ENCODE assay signal across 8 mouse cellular contexts in the genomic region with DNA sequence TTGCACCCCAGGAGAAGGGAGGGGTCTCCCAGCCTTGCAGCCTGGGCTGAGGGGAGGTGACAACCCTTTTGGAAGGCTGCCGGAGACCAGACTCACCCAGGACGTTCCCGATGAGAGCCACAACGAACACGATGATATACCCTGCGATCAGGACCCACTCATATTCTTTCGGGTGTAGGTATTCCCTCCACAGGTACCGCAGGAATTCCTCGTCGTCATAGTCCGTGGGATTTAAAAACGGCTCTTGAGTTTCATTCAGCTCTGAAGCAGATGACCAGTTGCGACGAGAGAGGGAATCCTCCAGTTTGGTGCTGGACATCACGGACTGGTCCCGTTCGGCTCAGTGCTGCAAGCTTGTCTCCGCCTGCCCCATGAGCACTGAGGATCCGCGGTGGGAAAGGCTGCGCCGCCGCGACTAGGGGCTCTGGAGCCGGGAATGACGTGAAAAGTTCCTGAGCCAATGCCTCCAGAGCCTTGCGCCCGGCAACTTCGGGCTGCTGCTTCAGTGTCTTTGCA. TPM values are rescaled to one million over a fixed set of nuclear protein-coding genes. Genes with fewer than 3 reads are reported as not detected.
DNase-seq lines count a peak whose midpoint lies in the region; ATAC-seq and TF ChIP-seq lines count a peak whose summit lies in the region.

No protein-coding gene starts in this region.

- intact Hi-C loops in gastrocnemius, postnatal 36 days (cut with DNase I): no loop called here

- WGBS in hindbrain, embryonic 12.5 days: 1% methylated on average over 29 of the region's 29 CpGs
- WGBS in limb, embryonic 14.5 days: 2% methylated on average over 29 of the region's 29 CpGs
- under 1% methylated on average over 29 of the region's 29 CpGs for WGBS in olfactory bulb, adult 2 months

- H3K9me3 ChIP-seq in hindbrain, embryonic 12.5 days (replicated peaks): no peaks in the 10 kb centered on the region
- no peaks in the 10 kb centered on the region for H3K9me3 ChIP-seq in limb, embryonic 14.5 days (ENCODE audit: control insufficient read depth, low read length)

- TF ChIP-seq POLR2A in limb, embryonic 14.5 days (IDR thresholded peaks at IDR 0.05; ENCODE audit: borderline replicate concordance, extremely low read depth, insufficient read depth, insufficient read length): no peak
- TF ChIP-seq POLR2A in olfactory bulb, adult 2 months (IDR thresholded peaks at IDR 0.05; ENCODE audit: insufficient read depth, low read depth, low read length): no peak

- peaks cover 13% of the 10 kb centered on the region for H3K4me1 ChIP-seq in hindbrain, embryonic 12.5 days
- H3K4me1 ChIP-seq in limb, embryonic 14.5 days (ENCODE audit: control insufficient read depth, insufficient read depth, low read length): peaks cover 3% of the 10 kb centered on the region; the same call in 1 of the 2 replicates
- peaks cover 7% of the 10 kb centered on the region; the same call in 1 of the 2 replicates for H3K4me1 ChIP-seq in olfactory bulb, adult 2 months (ENCODE audit: control insufficient read depth, insufficient read depth, low read length)

- ATAC-seq in hindbrain, embryonic 12.5 days (ENCODE audit: low FRiP score): peak; percentile 76
- ATAC-seq in limb, embryonic 14.5 days (ENCODE audit: low FRiP score, low read depth): no peak
- no peak for ATAC-seq in activated CD4-positive, CD25-positive, alpha-beta regulatory T cell, adult 4 months

- peaks cover 27% of the 10 kb centered on the region for H3K27me3 ChIP-seq in hindbrain, embryonic 12.5 days
- H3K27me3 ChIP-seq in limb, embryonic 14.5 days (ENCODE audit: control insufficient read depth, insufficient read depth, low read length): peaks cover 21% of the 10 kb centered on the region; the same call in 1 of the 2 replicates

- H3K4me2 ChIP-seq in hindbrain, embryonic 12.5 days (replicated peaks): peak overlapping the region; percentile 90
- peak overlapping the region; percentile 78 for H3K4me2 ChIP-seq in limb, embryonic 14.5 days (replicated peaks; ENCODE audit: low read depth, low read length, severe bottlenecking)

- H3K4me3 ChIP-seq in hindbrain, embryonic 12.5 days: peak overlapping the region; percentile 46
- peak overlapping the region; percentile 47 for H3K4me3 ChIP-seq in limb, embryonic 14.5 days (replicated peaks; ENCODE audit: low read length)
- H3K4me3 ChIP-seq in olfactory bulb, adult 2 months (ENCODE audit: insufficient read depth, low read depth, low read length): peak overlapping the region; percentile 31

- TF ChIP-seq CTCF in olfactory bulb, adult 2 months (IDR thresholded peaks at IDR 0.05; ENCODE audit: insufficient read depth, low read depth, low read length): no peak

- no peak overlapping the region for H3K27ac ChIP-seq in hindbrain, embryonic 12.5 days
- H3K27ac ChIP-seq in limb, embryonic 14.5 days (replicated peaks; ENCODE audit: low read depth, low read length): no peak overlapping the region
- no peak overlapping the region for H3K27ac ChIP-seq in olfactory bulb, adult 2 months (ENCODE audit: insufficient read depth, low read depth, low read length)

- H3K36me3 ChIP-seq in hindbrain, embryonic 12.5 days: no peaks in the 10 kb centered on the region
- no peaks in the 10 kb centered on the region for H3K36me3 ChIP-seq in limb, embryonic 14.5 days (ENCODE audit: control insufficient read depth, insufficient read depth, low read length)

- peak; percentile 10 for DNase-seq in gastrocnemius, postnatal 10 days
- no peak for DNase-seq in gastrocnemius, postnatal 36 days
- DNase-seq in 3134 (ENCODE audit: extremely low read depth, insufficient read length, low spot score): peak; percentile 4
- DNase-seq in embryo, embryonic 11 days: peak; percentile 80
- DNase-seq in limb, embryonic 14.5 days (ENCODE audit: low spot score): peak; percentile 41

- peak overlapping the region; percentile 47 for H3K9ac ChIP-seq in hindbrain, embryonic 12.5 days
- peak overlapping the region; percentile 41 for H3K9ac ChIP-seq in limb, embryonic 14.5 days (ENCODE audit: low read depth, low read length, severe bottlenecking)

RNA-seq across cellular contexts. Expression of a gene that starts 0.4 kb away (rescaled TPM):
- not detected for total RNA-seq in gastrocnemius, postnatal 10 days (2021)
- total RNA-seq in gastrocnemius, postnatal 36 days (2021): not detected
- 2.1 and 2.6 TPM in 2 replicates for polyA plus RNA-seq in hindbrain, embryonic 12.5 days (2016; fragmentation: Nextera tagmentation; extraction: Ambion mirVana)
- 0.24 and 0.46 TPM in 2 replicates for polyA plus RNA-seq in limb, embryonic 14.5 days (2012; rRNA removed)
- polyA plus RNA-seq in limb, embryonic 14.5 days (2014; fragmentation: Nextera tagmentation; extraction: Ambion mirVana): 0.32 and 0.36 TPM in 2 replicates
- not detected in 2 replicates for polyA plus RNA-seq in olfactory bulb, adult 2 months (2012; ENCODE audit: insufficient read depth, insufficient read length, low replicate concordance, missing spikeins)
- not detected for polyA plus RNA-seq in activated CD4-positive, CD25-positive, alpha-beta regulatory T cell, adult 4 months (2017; shearing (Covaris generic))

Comparison
In these comparisons a context has a peak if more than half of its experiments do, and no peak if none do; other contexts are left out.
1. DNase-seq: peak in gastrocnemius, postnatal 10 days (single experiment), 3134 (single experiment), embryo, embryonic 11 days (single experiment) and limb, embryonic 14.5 days (single experiment); none in gastrocnemius, postnatal 36 days (0 of 2).
2. Peak in every context shown above with its lines, with median percentiles within 50 percentile points of each other: H3K4me3 ChIP-seq.